Mouse (Mus musculus) CD4-positive, CD25-positive, alpha-beta regulatory T cell, adult 2 months (primary cell): ENCODE data around the gene Nebl.

Source experiments
- DNase-seq: peaks from one replicate; pipeline ENCODE4 v3.0.0-alpha.2; 2012; ENCODE audit warnings: low read depth, low spot score

Nebl gene

GRCm38 (mm10) chr2:17640861-17641260 lies 90.4 kb downstream of the Nebl start:
- DNase-seq, result no peak

GRCm38 (mm10) chr2:17638631-17639030 lies 92.6 kb downstream of the Nebl start:
- no peak for DNase-seq

- DNase-seq, result no peak
Measured at GRCm38 (mm10) chr2:17623931-17624330, 107.3 kb downstream of the Nebl start.

- no peak for DNase-seq
Measured at GRCm38 (mm10) chr2:17610259-17610658, 121.0 kb downstream of the Nebl start.

- DNase-seq, result no peak
Measured at GRCm38 (mm10) chr2:17603573-17603972, 127.7 kb downstream of the Nebl start.

- no peak for DNase-seq
Measured at GRCm38 (mm10) chr2:17600652-17601051, 130.6 kb downstream of the Nebl start.

- no peak for DNase-seq
Measured at GRCm38 (mm10) chr2:17599860-17600259, 131.4 kb downstream of the Nebl start.

GRCm38 (mm10) chr2:17597932-17598331 lies 133.3 kb downstream of the Nebl start:
- no peak for DNase-seq

- DNase-seq, result no peak
Measured at GRCm38 (mm10) chr2:17589669-17590068, 141.6 kb downstream of the Nebl start.

- DNase-seq, result no peak
Measured at GRCm38 (mm10) chr2:17585329-17585992, 145.8 kb downstream of the Nebl start.

GRCm38 (mm10) chr2:17575648-17576047 lies 155.6 kb downstream of the Nebl start:
- no peak for DNase-seq

- no peak for DNase-seq
Measured at GRCm38 (mm10) chr2:17571716-17572115, 159.5 kb downstream of the Nebl start.

- no peak for DNase-seq
Measured at GRCm38 (mm10) chr2:17558889-17559742, 172.1 kb downstream of the Nebl start.

GRCm38 (mm10) chr2:17549895-17550558 lies 181.2 kb downstream of the Nebl start:
- no peak for DNase-seq

GRCm38 (mm10) chr2:17546354-17546948 lies 184.8 kb downstream of the Nebl start:
- DNase-seq, result no peak

GRCm38 (mm10) chr2:17539737-17540136 lies 191.5 kb downstream of the Nebl start:
- no peak for DNase-seq

- DNase-seq, result no peak
Measured at GRCm38 (mm10) chr2:17538493-17538892, 192.8 kb downstream of the Nebl start.

GRCm38 (mm10) chr2:17531355-17532105 lies 199.7 kb downstream of the Nebl start:
- no peak for DNase-seq

- no peak for DNase-seq
Measured at GRCm38 (mm10) chr2:17525739-17526526, 205.3 kb downstream of the Nebl start.

GRCm38 (mm10) chr2:17525211-17525610 lies 206.1 kb downstream of the Nebl start:
- DNase-seq, result no peak
